Mouse (Mus musculus) heart, embryonic 16.5 days (tissue): ENCODE data around the gene Mbd5. TPM values are rescaled to one million over a fixed set of nuclear protein-coding genes. Genes with fewer than 3 reads are reported as not detected.

Experiments used
- ATAC-seq: fragments of 200-750 bp; cut with Nextera tagmentation; replicated peaks from 2 replicates; pipeline ENCODE4 v1.8.0; 2017; ENCODE audit warnings: moderate number of reproducible peaks; ENCODE audit not compliant: insufficient read depth, low FRiP score; ENCODE audit errors: extremely low read depth
- H3K27ac ChIP-seq: fragments of 300-500 bp; sonication (generic); 2 replicates; pipeline ENCODE4 v1.5.1; 2014; ENCODE audit warnings: mild to moderate bottlenecking, low read length, control low read depth, moderate library complexity
- H3K27me3 ChIP-seq: fragments of 300-500 bp; sonication (generic); 2 replicates; pipeline ENCODE4 v1.6.1; 2014; ENCODE audit warnings: low read length, mixed read lengths; ENCODE audit not compliant: control insufficient read depth, insufficient read depth
- H3K36me3 ChIP-seq: fragments of 300-500 bp; sonication (generic); 2 replicates; pipeline ENCODE4 v1.6.1; 2014; ENCODE audit not compliant: control insufficient read depth, insufficient read depth
- H3K4me1 ChIP-seq: fragments of 300-500 bp; sonication (generic); 2 replicates; pipeline ENCODE4 v1.6.1; 2014; ENCODE audit warnings: low read length, mixed read lengths; ENCODE audit not compliant: control insufficient read depth, insufficient read depth
- H3K4me2 ChIP-seq: fragments of 300-500 bp; sonication (generic); 2 replicates; pipeline ENCODE4 v1.6.1; 2014; ENCODE audit warnings: low read depth, mild to moderate bottlenecking, control low read depth, low read length
- H3K4me3 ChIP-seq: fragments of 300-500 bp; sonication (generic); 2 replicates; pipeline ENCODE4 v1.5.1; 2014; ENCODE audit warnings: mild to moderate bottlenecking, control low read depth, low read length
- H3K9ac ChIP-seq: fragments of 300-500 bp; sonication (generic); 2 replicates; pipeline ENCODE4 v1.6.1; 2014; ENCODE audit warnings: low read length, control low read depth
- H3K9me3 ChIP-seq: fragments of 300-500 bp; sonication (generic); replicated peaks from 2 replicates; pipeline ENCODE4 v1.6.1; 2016; ENCODE audit warnings: low read length; ENCODE audit not compliant: control insufficient read depth
- WGBS: fragments of 180-500 bp; shearing (Covaris S2); extraction: QIAGEN DNeasy Blood & Tissue Kit; methylation state at CpG from one replicate; pipeline ENCODE4 v1.1.7; 2014; 5-methylcytosine and 5-hydroxymethylcytosine counted together
- polyA plus RNA-seq: library from polyadenylated mRNA; unstranded; fragments of >200 nt; fragmentation: Nextera tagmentation; extraction: Ambion mirVana; gene quantifications from 2 replicates; pipeline ENCODE4 v1.2.1, GENCODE M21; 2015

Gene Mbd5
- polyA plus RNA-seq, 1 experiment from 2014 or later: 21.8 TPM

DNA sequence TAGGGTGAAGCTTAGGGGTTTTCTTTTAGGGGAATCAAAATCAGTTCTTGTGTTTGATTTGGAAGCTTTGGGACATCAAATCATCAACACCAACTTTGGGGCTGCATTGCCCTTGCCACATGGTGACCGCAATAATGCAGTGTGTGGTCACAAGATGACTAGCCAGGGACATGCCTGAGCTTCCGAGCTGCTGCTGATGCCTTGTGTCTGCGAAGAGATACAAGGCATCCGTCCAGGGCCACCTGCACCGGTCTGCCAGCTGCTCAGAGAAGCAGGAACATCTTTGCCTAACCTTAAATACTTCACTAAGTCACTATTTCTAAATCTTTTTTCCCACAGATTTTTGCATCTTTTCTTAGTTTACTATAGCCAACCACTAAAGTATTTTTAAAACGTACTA, 170.6 kb downstream of the Mbd5 start:
- WGBS: 81% methylated on average over 6 of the region's 6 CpGs

DNA sequence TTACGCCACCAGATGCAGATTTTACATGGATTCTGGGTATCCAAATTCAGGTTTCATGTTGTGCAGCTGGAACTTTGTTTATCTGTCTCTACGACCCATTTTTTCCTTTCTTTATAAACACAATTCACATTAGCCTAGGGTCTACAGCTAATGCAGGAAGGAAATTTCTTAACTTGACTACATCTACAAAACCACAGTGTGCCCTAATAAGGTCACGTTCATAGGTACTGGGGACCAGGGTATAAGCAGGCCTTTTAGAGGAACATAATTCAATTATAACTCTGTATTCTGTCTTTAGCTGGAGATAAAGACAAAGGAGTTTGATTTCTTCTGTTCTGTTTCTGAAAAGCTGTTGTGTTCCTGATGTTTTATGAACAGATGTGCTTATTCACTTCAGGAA, 172.3 kb downstream of the Mbd5 start:
- Histone ChIP-seq H3K36me3 (no peaks in the 10 kb centered on the region), H3K4me2 (no peak overlapping the region), H3K27me3 (no peaks in the 10 kb centered on the region), H3K9me3 (no peaks in the 10 kb centered on the region), H3K27ac (no peak overlapping the region), H3K4me3 (no peak overlapping the region), H3K4me1 (no peaks in the 10 kb centered on the region), H3K9ac (no peak overlapping the region)
- WGBS: 88% methylated on average over 3 of the region's 3 CpGs
- ATAC-seq: no peak

More for the DNA sequence above, 170.6 kb downstream of the Mbd5 start:
- no peak overlapping the region for H3K27ac ChIP-seq
- no peaks in the 10 kb centered on the region for H3K4me1 ChIP-seq
- H3K4me2 ChIP-seq: no peak overlapping the region
- H3K4me3 ChIP-seq: no peak overlapping the region
- H3K9me3 ChIP-seq: no peaks in the 10 kb centered on the region
- no peak for ATAC-seq
- no peaks in the 10 kb centered on the region for H3K27me3 ChIP-seq
- no peaks in the 10 kb centered on the region for H3K36me3 ChIP-seq
- H3K9ac ChIP-seq: no peak overlapping the region

DNA sequence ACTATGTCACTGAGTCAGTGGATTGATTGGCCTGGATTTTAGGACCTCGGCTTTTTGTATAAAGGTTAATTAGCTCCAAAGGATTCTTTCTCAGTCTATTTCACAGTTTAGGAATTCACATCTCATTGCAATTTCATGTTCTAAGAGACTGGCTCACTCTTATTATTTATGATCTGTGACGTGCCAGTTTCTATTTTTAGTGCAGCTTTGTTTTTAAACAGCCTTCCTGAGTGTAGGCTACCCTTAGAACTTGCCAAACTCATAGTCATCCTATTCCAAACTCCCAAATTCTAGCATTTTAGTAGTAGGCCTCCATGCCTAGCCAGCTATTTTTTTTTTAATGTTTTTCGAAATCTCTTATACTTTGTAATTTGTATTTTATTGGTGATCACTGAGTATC, 192.9 kb downstream of the Mbd5 start:
- H3K4me2 ChIP-seq: no peak overlapping the region
- no peak for ATAC-seq

GRCm38 (mm10) chr2:49153649-49154048, 204.3 kb downstream of the Mbd5 start:
- H3K36me3 ChIP-seq: no peaks in the 10 kb centered on the region
- no peaks in the 10 kb centered on the region for H3K27me3 ChIP-seq
- H3K9ac ChIP-seq: no peak overlapping the region
- no peaks in the 10 kb centered on the region for H3K9me3 ChIP-seq
- 42% methylated on average over 1 of the region's 1 CpGs for WGBS
- no peak overlapping the region for H3K27ac ChIP-seq
- ATAC-seq: no peak
- H3K4me3 ChIP-seq: no peak overlapping the region
- no peak overlapping the region for H3K4me2 ChIP-seq
- no peaks in the 10 kb centered on the region for H3K4me1 ChIP-seq

More for the DNA sequence above, 192.9 kb downstream of the Mbd5 start:
- Histone ChIP-seq H3K36me3 (no peaks in the 10 kb centered on the region), H3K9ac (no peak overlapping the region), H3K4me3 (no peak overlapping the region), H3K9me3 (no peaks in the 10 kb centered on the region), H3K27me3 (no peaks in the 10 kb centered on the region), H3K27ac (no peak overlapping the region), H3K4me1 (0 out of 2 replicates have a peak, but pooled peaks cover 2% of the 10 kb centered on the region)
- WGBS: 61% methylated on average over 3 of the region's 3 CpGs

- H3K4me3 ChIP-seq: no peak overlapping the region
- no peaks in the 10 kb centered on the region for H3K4me1 ChIP-seq
- no peak overlapping the region for H3K9ac ChIP-seq
- H3K27me3 ChIP-seq: no peaks in the 10 kb centered on the region
- WGBS: 77% methylated on average over 5 of the region's 5 CpGs
- peaks cover 6% of the 10 kb centered on the region; the same call in 1 of the 2 replicates for H3K36me3 ChIP-seq
- H3K4me2 ChIP-seq: no peak overlapping the region
- H3K27ac ChIP-seq: no peak overlapping the region
- no peak for ATAC-seq
- peaks cover 2% of the 10 kb centered on the region; the same call in 1 of the 2 replicates for H3K9me3 ChIP-seq
Observed at GRCm38 (mm10) chr2:49160232-49160947, 211.1 kb downstream of the Mbd5 start.

DNA sequence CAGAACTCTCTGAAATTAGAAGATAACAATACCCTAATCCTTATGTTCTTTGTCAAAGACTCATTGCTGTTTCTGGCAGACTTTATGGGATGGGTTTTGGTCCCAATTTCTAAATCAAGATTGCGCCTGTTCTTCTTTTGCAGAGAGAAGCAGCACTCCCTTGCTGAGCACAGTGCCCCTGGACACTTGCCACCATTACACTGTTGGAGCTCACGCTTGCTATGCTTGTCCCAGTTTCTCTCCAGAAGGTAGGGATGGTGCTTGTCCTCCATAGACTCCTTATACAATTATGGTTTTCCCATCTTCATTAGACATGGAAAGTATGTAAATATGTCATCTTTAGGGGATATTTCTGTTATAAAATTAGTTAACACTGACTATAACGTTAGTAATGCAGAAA, 220.5 kb downstream of the Mbd5 start:
- Histone ChIP-seq H3K9ac (no peak overlapping the region), H3K36me3 (peaks cover 2% of the 10 kb centered on the region; the same call in 1 of the 2 replicates), H3K4me1 (no peaks in the 10 kb centered on the region), H3K4me3 (no peak overlapping the region), H3K4me2 (no peak overlapping the region), H3K27me3 (no peaks in the 10 kb centered on the region), H3K27ac (no peak overlapping the region), H3K9me3 (no peaks in the 10 kb centered on the region)
- 83% methylated on average over 3 of the region's 3 CpGs for WGBS
- ATAC-seq: no peak

- no peak for ATAC-seq
- Histone ChIP-seq H3K27ac (no peak overlapping the region), H3K27me3 (no peaks in the 10 kb centered on the region), H3K36me3 (no peaks in the 10 kb centered on the region), H3K4me1 (no peaks in the 10 kb centered on the region), H3K9me3 (no peaks in the 10 kb centered on the region), H3K4me2 (no peak overlapping the region), H3K9ac (no peak overlapping the region), H3K4me3 (no peak overlapping the region)
- WGBS: 79% methylated on average over 3 of the region's 3 CpGs
Observed at GRCm38 (mm10) chr2:49177015-49177414, 227.7 kb downstream of the Mbd5 start.

DNA sequence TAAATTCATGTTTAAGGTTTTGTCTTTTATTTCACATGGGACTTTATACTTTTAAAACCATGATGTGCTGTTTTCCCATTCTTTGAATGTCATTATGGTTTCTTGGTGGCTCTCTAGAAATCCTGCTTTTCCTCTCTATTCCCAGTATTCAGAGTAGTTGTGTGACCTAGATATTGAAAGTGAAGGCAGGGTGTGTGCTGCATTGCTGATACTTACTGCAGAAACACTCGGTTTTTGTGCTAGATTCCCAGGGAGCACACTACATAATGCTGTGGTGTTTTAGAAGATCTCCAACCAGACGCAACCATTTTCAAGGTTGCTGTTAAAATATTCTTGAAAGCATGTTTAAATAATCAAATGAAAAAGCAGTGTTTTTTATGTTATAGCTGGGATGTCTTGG, 241.7 kb downstream of the Mbd5 start:
- no peak overlapping the region for H3K27ac ChIP-seq
- no peaks in the 10 kb centered on the region for H3K27me3 ChIP-seq
- no peak for ATAC-seq
- H3K9me3 ChIP-seq: no peaks in the 10 kb centered on the region
- H3K4me3 ChIP-seq: no peak overlapping the region
- no peaks in the 10 kb centered on the region for H3K4me1 ChIP-seq
- no peak overlapping the region for H3K4me2 ChIP-seq
- WGBS: 77% methylated on average over 2 of the region's 2 CpGs
- H3K36me3 ChIP-seq: no peaks in the 10 kb centered on the region
- no peak overlapping the region for H3K9ac ChIP-seq

DNA sequence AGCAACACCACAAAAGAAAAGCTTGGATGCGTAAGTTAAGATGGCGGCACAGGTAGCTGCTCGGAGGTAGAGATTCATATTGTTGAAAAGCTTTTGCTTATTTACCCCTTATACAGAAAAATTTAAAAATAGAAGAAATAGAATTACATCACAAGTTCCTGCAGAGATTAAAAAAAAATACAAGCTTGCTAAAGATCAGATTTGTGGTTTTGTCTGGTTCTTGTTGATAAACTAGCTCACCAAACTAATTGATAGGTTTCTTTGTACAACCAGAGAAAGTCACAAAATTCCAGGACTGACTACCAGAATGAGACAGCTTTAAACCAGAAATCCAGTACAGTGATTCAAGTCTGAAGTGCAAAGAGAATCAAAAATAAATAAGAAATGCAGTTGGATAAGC, 242.4 kb downstream of the Mbd5 start:
- Histone ChIP-seq H3K36me3 (no peaks in the 10 kb centered on the region), H3K4me1 (no peaks in the 10 kb centered on the region), H3K4me2 (no peak overlapping the region), H3K9ac (no peak overlapping the region), H3K27me3 (no peaks in the 10 kb centered on the region), H3K4me3 (no peak overlapping the region), H3K9me3 (no peaks in the 10 kb centered on the region), H3K27ac (no peak overlapping the region)
- 90% methylated on average over 3 of the region's 3 CpGs for WGBS
- no peak for ATAC-seq
